ENCODE assay signal across 13 mouse cellular contexts in the genomic region with DNA sequence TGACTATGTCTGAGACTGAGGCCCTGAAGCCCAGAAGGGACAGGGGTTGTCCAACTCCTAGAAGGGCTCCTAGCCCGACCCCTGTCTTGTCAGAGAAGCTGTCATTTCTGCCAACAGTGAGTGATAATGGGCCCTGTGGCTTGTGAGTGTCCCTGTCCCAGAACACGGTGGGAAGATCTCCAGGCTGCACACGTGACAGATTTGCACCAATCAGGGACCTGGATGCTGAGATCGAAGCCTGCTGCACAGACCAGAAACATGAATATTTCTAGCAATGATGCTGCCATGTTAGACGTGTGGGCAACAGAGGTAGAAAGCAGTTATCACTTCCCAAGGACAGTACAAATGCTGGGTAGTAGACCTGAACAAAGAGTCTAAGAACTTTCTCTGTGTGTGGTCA. TPM values are rescaled to one million over a fixed set of nuclear protein-coding genes. Genes with fewer than 3 reads are reported as not detected.
"Had no signal": no experiment of that assay in that cellular context is flagged by ENCODE, and none has a peak within 500 bp of the region (broad histone marks: within the 10 kb centered on the region; RNA-seq: fewer than 3 reads in every experiment).

No protein-coding gene starts in this region.

- H3K36me3 ChIP-seq: liver, embryonic 13.5 days; midbrain, embryonic 13.5 days had no signal

- H3K27ac ChIP-seq: kidney, embryonic 15.5 days; liver, embryonic 13.5 days; midbrain, embryonic 13.5 days had no signal

- DNase-seq: kidney, adult 8-10 months; kidney, postnatal 10 days; kidney, postnatal 36 days; liver, embryonic 13.5 days; lung, adult 2 months; lung, postnatal 14 days; lung, postnatal 4 days; thymus, adult 18-20 months; thymus, postnatal 36 days had no signal

- H3K27me3 ChIP-seq: kidney, embryonic 15.5 days; liver, embryonic 13.5 days; midbrain, embryonic 13.5 days had no signal

- H3K9me3 ChIP-seq: kidney, embryonic 15.5 days; liver, embryonic 13.5 days; midbrain, embryonic 13.5 days had no signal

- H3K4me2 ChIP-seq: kidney, embryonic 15.5 days; liver, embryonic 13.5 days; midbrain, embryonic 13.5 days had no signal

- H3K4me3 ChIP-seq: kidney, embryonic 15.5 days; liver, embryonic 13.5 days; midbrain, embryonic 13.5 days had no signal

- H3K9ac ChIP-seq: kidney, embryonic 15.5 days; liver, embryonic 13.5 days; midbrain, embryonic 13.5 days had no signal

RNA-seq across cellular contexts. Expression of gene Card10, which starts 18.3 kb away (rescaled TPM):
- total RNA-seq: megakaryocyte-erythroid progenitor cell, adult 5-6 weeks had no signal

RNA-seq across cellular contexts. Expression of gene Cdc42ep1, which starts 57.9 kb away (rescaled TPM):
- total RNA-seq: megakaryocyte progenitor cell, adult 5-6 weeks; megakaryocyte-erythroid progenitor cell, adult 5-6 weeks had no signal
